Mouse (Mus musculus) liver, embryonic 13.5 days (tissue): ENCODE results near the gene Vipr2. TPM values are rescaled to one million over a fixed set of nuclear protein-coding genes. Genes with fewer than 3 reads are reported as not detected.

Experiments used
- ATAC-seq: fragments of 200-750 bp; cut with Nextera tagmentation; 2 replicates; pipeline ENCODE4 v1.8.0; 2017; ENCODE audit warnings: low read depth, mild to moderate bottlenecking, moderate number of reproducible peaks, moderate library complexity
- DNase-seq: peaks from one replicate; pipeline ENCODE4 v3.0.0; 2022
- H3K27ac ChIP-seq: fragments of 300-500 bp; sonication (generic); 2 replicates; pipeline ENCODE4 v1.5.1; 2015; ENCODE audit warnings: moderate library complexity, mild to moderate bottlenecking, inconsistent platforms
- H3K27me3 ChIP-seq: fragments of 300-500 bp; sonication (generic); 2 replicates; pipeline ENCODE4 v1.6.1; 2015; ENCODE audit warnings: mild to moderate bottlenecking, inconsistent platforms
- H3K36me3 ChIP-seq: fragments of 300-500 bp; sonication (generic); 2 replicates; pipeline ENCODE4 v1.6.1; 2015; ENCODE audit warnings: mild to moderate bottlenecking, inconsistent platforms
- H3K4me1 ChIP-seq: fragments of 300-500 bp; sonication (generic); replicated peaks from 2 replicates; pipeline ENCODE4 v1.6.1; 2015; ENCODE audit warnings: inconsistent platforms
- H3K4me2 ChIP-seq: fragments of 300-500 bp; sonication (generic); 2 replicates; pipeline ENCODE4 v1.6.1; 2015; ENCODE audit warnings: inconsistent platforms, mild to moderate bottlenecking, moderate library complexity
- H3K4me3 ChIP-seq: fragments of 300-500 bp; sonication (generic); replicated peaks from 2 replicates; pipeline ENCODE4 v1.5.1; 2015; ENCODE audit warnings: mild to moderate bottlenecking, inconsistent platforms
- H3K9ac ChIP-seq: fragments of 300-500 bp; sonication (generic); 2 replicates; pipeline ENCODE4 v1.6.1; 2015; ENCODE audit warnings: mild to moderate bottlenecking, inconsistent platforms
- H3K9me3 ChIP-seq: fragments of 300-500 bp; sonication (generic); replicated peaks from 2 replicates; pipeline ENCODE4 v1.6.1; 2016; ENCODE audit warnings: inconsistent platforms
- WGBS: fragments of 180-500 bp; shearing (Covaris S2); methylation state at CpG from one replicate; pipeline ENCODE4 v1.1.7; 2015; ENCODE audit not compliant: insufficient replicate concordance; 5-methylcytosine and 5-hydroxymethylcytosine counted together
- microRNA-seq: library from miRNA; unstranded; fragments of <30 nt; microRNA quantifications from one replicate; pipeline ENCODE4, GENCODE M21; 2016
- polyA plus RNA-seq: library from polyadenylated mRNA; unstranded; fragments of >200 nt; fragmentation: Nextera tagmentation; extraction: Ambion mirVana; gene quantifications from 2 replicates; pipeline ENCODE4 v1.2.1, GENCODE M21; 2015

The Vipr2 gene
- polyA plus RNA-seq, 1 experiment from 2014 or later: 0.22 TPM

GRCm38 (mm10) chr12:116165368-116165767, 87.8 kb downstream of the Vipr2 start:
- Histone ChIP-seq H3K27ac (no peak overlapping the region), H3K4me1 (no peaks in the 10 kb centered on the region), H3K4me3 (no peak overlapping the region), H3K36me3 (no peaks in the 10 kb centered on the region), H3K27me3 (no peaks in the 10 kb centered on the region), H3K9me3 (no peaks in the 10 kb centered on the region), H3K4me2 (no peak overlapping the region), H3K9ac (no peak overlapping the region)
- DNase-seq: no peak
- ATAC-seq: no peak

- H3K27me3 ChIP-seq: no peaks in the 10 kb centered on the region
- WGBS: 55% methylated on average over 5 of the region's 5 CpGs
- no peaks in the 10 kb centered on the region for H3K4me1 ChIP-seq
- no peak overlapping the region for H3K4me3 ChIP-seq
- ATAC-seq (no peak), DNase-seq (no peak)
- no peaks in the 10 kb centered on the region for H3K9me3 ChIP-seq
- no peak overlapping the region for H3K9ac ChIP-seq
- no peaks in the 10 kb centered on the region for H3K36me3 ChIP-seq
- H3K27ac ChIP-seq: no peak overlapping the region
- no peak overlapping the region for H3K4me2 ChIP-seq
Measured at GRCm38 (mm10) chr12:116169666-116170065, 92.1 kb downstream of the Vipr2 start.

GRCm38 (mm10) chr12:116176930-116177329, 99.4 kb downstream of the Vipr2 start:
- Histone ChIP-seq H3K4me3 (no peak overlapping the region), H3K27ac (no peak overlapping the region), H3K27me3 (no peaks in the 10 kb centered on the region), H3K9ac (no peak overlapping the region), H3K9me3 (no peaks in the 10 kb centered on the region), H3K36me3 (no peaks in the 10 kb centered on the region), H3K4me2 (no peak overlapping the region), H3K4me1 (no peaks in the 10 kb centered on the region)
- DNase-seq: peak; percentile 12
- peak; percentile 65 for ATAC-seq
- WGBS: 52% methylated on average over 3 of the region's 3 CpGs

GRCm38 (mm10) chr12:116181436-116182050, 104.0 kb downstream of the Vipr2 start:
- H3K4me3 ChIP-seq: no peak overlapping the region
- H3K4me2 ChIP-seq: no peak overlapping the region

GRCm38 (mm10) chr12:116182376-116182775, 104.8 kb downstream of the Vipr2 start:
- H3K4me1 ChIP-seq: no peaks in the 10 kb centered on the region

More at GRCm38 (mm10) chr12:116181436-116182050, 104.0 kb downstream of the Vipr2 start:
- ATAC-seq: no peak
- H3K4me1 ChIP-seq: no peaks in the 10 kb centered on the region
- WGBS: 51% methylated on average over 4 of the region's 4 CpGs
- H3K36me3 ChIP-seq: no peaks in the 10 kb centered on the region
- H3K9ac ChIP-seq: no peak overlapping the region
- H3K9me3 ChIP-seq: no peaks in the 10 kb centered on the region
- H3K27me3 ChIP-seq: no peaks in the 10 kb centered on the region
- no peak overlapping the region for H3K27ac ChIP-seq
- DNase-seq: no peak

GRCm38 (mm10) chr12:116183212-116183935, 105.8 kb downstream of the Vipr2 start:
- WGBS: 62% methylated on average over 6 of the region's 6 CpGs
- ATAC-seq (no peak), DNase-seq (no peak)
- Histone ChIP-seq H3K4me3 (no peak overlapping the region), H3K9ac (no peak overlapping the region), H3K4me1 (no peaks in the 10 kb centered on the region), H3K27ac (no peak overlapping the region), H3K4me2 (no peak overlapping the region), H3K27me3 (no peaks in the 10 kb centered on the region), H3K9me3 (no peaks in the 10 kb centered on the region), H3K36me3 (no peaks in the 10 kb centered on the region)

More at GRCm38 (mm10) chr12:116182376-116182775, 104.8 kb downstream of the Vipr2 start:
- no peak overlapping the region for H3K4me3 ChIP-seq
- ATAC-seq (no peak), DNase-seq (no peak)
- no peak overlapping the region for H3K27ac ChIP-seq
- H3K9me3 ChIP-seq: no peaks in the 10 kb centered on the region
- no peaks in the 10 kb centered on the region for H3K36me3 ChIP-seq
- H3K9ac ChIP-seq: no peak overlapping the region
- H3K4me2 ChIP-seq: no peak overlapping the region
- H3K27me3 ChIP-seq: no peaks in the 10 kb centered on the region

- H3K36me3 ChIP-seq: no peaks in the 10 kb centered on the region
- no peak overlapping the region for H3K27ac ChIP-seq
- no peaks in the 10 kb centered on the region for H3K9me3 ChIP-seq
- no peaks in the 10 kb centered on the region for H3K4me1 ChIP-seq
- no peak overlapping the region for H3K9ac ChIP-seq
- H3K27me3 ChIP-seq: no peaks in the 10 kb centered on the region
- no peak overlapping the region for H3K4me2 ChIP-seq
- no peak for DNase-seq
- ATAC-seq: no peak
- WGBS: 59% methylated on average over 6 of the region's 6 CpGs
- H3K4me3 ChIP-seq: no peak overlapping the region
Measured at GRCm38 (mm10) chr12:116193952-116194351, 116.4 kb downstream of the Vipr2 start.

- H3K36me3 ChIP-seq: no peaks in the 10 kb centered on the region
- ATAC-seq (no peak), DNase-seq (no peak)
- no peaks in the 10 kb centered on the region for H3K9me3 ChIP-seq
- no peak overlapping the region for H3K27ac ChIP-seq
- H3K4me3 ChIP-seq: no peak overlapping the region
- no peak overlapping the region for H3K4me2 ChIP-seq
- H3K9ac ChIP-seq: no peak overlapping the region
- no peaks in the 10 kb centered on the region for H3K4me1 ChIP-seq
- no peaks in the 10 kb centered on the region for H3K27me3 ChIP-seq
Measured at GRCm38 (mm10) chr12:116194641-116195040, 117.1 kb downstream of the Vipr2 start.

Small RNA genes within 50 kb of the gene (microRNA-seq; reads per million reads assigned to microRNA genes)
- not detected for gene Gm44372

Other genes with a start within 250 kb of the Vipr2 start
- 6.8 and 7.3 TPM in 2 replicates for gene Zfp386, start 30.0 kb upstream of the Vipr2 start, polyA plus RNA-seq
- 5.1 and 5.2 TPM in 2 replicates for gene Wdr60, start 185.3 kb downstream of the Vipr2 start, polyA plus RNA-seq
- not detected in 2 replicates for gene Gm11027, start 197.7 kb downstream of the Vipr2 start, polyA plus RNA-seq
- gene Esyt2, start 203.5 kb downstream of the Vipr2 start, polyA plus RNA-seq: 8.3 and 9.8 TPM in 2 replicates